Mouse (Mus musculus) ovary, adult 18-20 months (tissue): ENCODE results near the gene Htra2.

Experiments used
- DNase-seq: peaks from one replicate; pipeline ENCODE4 v3.0.0; 2022; ENCODE audit warnings: low spot score, mixed read lengths

Gene Htra2

DNA sequence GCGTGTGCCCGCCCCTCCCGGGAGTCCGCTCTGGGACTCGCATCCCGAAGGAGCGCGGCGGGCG is 15.0 kb upstream of the Htra2 start, which contains the start of gene Tlx2:
TSS of gene Tlx2 (minus strand) at position 47 of the 64 bp plus-strand sequence.
- no peak for DNase-seq

DNA sequence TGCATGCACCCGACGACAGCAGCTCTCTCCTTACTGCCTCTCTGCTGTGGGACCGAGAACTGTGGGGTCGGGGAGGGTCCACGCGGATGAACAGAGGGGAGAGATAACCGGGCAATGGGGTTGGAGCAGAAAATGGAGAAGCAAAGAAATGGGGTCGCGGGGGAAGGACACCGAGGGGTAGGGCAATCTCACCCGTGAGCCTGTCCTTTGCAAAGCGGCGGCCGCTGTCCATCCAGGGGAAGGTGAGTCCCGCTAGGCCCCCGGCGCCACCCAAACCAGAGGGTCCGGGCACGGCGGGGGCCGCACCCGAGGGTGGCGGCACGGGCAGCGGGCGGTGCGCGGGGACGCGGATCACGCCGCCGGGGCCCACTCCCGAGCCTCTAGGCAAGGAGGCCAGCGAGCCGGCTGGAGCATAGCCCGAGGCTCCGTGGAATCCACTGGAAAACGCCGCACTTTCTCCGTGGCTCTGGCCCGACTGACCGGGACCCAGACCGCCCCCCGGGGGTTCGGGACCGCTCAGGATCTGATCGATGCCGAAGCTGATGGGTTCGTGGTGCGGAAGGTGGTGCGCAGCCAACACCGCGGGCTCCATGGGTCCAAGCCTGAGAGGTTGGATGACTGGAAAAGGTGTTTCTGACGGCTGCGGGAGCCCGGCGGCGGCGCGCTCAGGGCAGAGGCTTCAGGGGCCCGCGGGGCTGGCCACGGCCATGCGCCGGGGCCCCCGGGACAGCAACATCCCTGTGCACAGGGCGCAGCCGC is 14.6 kb upstream of the Htra2 start:
- no peak for DNase-seq

DNA sequence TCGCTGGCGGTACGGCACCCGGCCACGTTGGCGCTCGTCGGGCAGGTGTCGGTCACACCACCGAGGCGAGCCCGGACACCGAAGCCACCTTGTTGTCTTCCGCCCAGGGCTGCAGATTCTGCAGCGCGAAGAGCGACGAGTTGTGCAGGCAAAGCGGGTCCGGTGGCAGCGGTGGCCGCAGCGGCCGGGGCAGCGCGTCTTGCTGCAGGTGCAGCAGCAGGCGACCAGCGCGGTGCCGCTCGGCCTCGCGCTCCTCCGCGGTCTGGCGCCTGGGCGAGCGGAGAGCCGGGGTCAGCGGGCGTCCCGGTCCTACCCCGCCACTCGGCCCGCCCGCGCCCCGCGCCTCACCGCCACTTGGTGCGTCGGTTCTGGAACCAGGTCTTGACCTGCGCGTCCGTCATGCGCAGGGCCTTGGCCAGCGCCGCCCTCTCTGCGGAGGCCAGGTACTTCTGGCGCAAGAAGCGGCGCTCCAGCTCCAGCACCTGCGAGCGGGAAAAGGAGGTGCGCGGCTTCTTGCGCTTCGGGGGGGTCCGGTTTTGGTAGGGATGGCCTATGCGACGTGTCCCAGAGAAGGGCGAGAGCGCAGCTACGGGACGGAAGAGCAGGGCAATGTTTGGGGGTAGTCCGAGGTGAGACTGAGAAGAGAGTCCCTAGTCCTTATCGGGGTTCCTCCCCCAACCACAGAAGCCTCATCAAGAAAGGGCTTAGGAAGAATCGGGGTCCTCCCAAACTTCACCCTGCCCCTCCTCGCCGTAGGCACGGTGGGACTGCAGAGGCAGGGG is 13.8 kb upstream of the Htra2 start:
- DNase-seq = no peak

- DNase-seq = no peak
Observed at GRCm38 (mm10) chr6:83068221-83068620, 13.1 kb upstream of the Htra2 start.

DNA sequence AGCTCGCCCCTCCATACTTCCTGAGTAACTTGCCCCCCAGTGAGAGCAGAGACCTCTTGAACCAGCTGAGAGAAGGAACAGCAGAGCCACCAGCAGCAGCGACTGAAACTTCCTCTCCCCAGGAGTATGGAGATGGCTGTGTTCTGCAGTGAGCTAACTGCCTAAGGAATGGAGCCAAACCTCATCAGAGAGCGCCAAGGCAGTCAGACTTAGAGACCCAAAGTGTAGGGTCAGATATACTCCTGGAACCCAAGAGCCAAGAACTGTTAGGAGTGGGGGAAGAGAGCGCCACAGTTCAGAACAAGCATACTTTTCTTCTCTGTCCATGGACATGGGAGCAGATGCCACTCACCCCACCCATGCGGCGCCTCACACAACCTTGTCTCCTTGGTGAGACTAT is 11.4 kb upstream of the Htra2 start:
- DNase-seq = no peak

DNA sequence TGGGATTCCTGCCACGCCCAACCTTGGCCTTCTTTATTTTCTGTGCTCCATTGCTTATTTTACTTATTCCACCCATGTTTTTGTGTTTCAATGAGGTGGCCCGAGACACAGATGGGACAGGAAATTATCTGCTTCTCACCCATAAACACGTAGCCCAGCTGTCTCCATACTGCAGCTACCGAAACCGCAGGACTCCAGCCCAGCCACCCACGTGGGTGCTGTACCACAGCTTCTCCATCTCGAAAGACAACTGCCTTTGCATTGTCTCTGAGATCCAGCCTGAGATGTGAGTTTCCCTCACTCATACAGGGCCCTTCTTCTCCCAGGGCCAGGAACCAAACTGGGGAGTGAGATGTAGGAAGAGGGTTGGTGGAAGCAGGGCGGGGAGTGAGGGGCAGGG is 10.9 kb upstream of the Htra2 start:
- DNase-seq = no peak

DNA sequence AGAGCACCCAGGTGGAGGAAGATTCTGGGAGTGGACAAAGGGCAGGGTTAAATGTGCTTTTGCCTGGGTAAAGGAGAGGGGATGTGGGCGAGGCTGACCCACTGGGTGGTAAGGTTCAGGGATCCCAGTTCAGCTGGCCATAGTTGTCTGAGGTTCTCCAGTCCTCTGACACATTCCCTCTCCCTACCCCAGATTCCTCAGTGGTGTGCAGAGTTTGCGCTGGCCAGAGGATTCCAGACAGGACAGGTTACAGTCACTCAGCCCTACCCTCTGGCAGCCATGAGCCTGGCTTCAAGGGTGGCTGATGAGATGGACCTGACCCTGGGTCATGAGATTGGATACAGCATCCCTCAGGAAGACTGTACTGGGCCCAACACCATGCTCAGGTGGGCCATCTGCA is 3.7 kb upstream of the Htra2 start:
- no peak for DNase-seq

DNA sequence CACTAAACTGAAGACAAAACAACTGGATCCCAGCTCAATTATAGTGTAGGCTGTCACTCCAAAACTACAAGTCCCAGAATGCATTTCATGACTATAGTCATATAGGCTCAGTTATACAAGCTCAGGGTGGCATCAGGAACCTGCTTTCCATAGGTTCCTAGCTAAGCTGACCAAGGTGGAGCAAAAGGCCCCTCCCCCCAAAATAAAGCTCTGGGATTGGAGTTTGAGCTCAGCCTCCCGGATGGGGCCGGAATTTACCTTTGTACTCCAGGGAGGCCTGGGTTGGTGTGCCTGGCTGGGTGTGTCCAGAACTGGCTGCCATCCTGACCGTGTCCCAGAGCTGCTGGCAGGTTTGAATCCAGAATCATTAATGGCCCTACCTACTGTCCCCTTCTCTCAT is 2.7 kb upstream of the Htra2 start, which contains the start of gene Dqx1:
TSS of gene Dqx1 (plus strand) at position 55 of the 400 bp plus-strand sequence.
- no peak for DNase-seq

DNA sequence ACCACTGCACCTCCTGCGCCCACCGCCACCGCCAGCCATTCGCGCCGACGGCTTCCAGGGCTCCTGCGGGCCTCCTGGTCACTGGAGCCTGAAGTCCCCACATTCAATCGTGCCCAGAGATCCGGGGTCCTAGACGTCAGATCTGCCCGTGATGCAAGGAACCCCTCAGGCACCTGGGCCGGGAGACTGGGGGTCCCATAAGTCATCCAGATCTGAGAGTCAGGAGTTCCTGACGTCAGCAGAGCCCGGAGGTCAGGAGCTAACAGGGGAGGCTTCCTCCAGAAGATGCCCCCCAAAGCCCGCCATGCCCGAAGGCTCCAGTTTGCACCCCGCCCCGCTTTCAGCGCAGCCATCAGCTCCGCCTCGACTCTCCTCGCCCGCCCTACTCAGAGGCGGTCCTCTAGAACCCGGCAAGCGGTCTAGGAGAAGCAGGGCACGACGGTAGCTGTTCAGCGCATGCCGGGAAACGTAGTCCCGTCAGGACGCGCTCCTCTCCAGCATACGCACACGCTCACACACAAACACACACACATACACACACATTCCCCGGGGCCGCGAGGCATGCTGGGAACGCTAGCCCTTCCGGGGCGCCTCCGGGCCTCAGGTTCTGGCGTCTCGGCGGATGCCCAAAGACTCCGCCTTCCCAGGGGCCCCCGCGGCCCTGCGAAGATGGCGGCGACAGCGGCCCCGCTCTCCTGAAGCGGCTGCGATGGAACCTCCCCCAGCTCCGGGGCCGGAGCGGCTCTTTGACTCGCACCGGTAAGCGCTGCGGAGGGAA is 810 bp downstream of the Htra2 start, which contains the start of gene Aup1:
TSS of gene Aup1 (plus strand) at position 448 of the 778 bp plus-strand sequence.
- peak; percentile 97 for DNase-seq

- no peak for DNase-seq
Observed at GRCm38 (mm10) chr6:83053136-83053960, 1.7 kb downstream of the Htra2 start.

- no peak for DNase-seq
Observed at GRCm38 (mm10) chr6:83049367-83049766, 5.7 kb downstream of the Htra2 start.

GRCm38 (mm10) chr6:83044742-83045141 is 10.3 kb downstream of the Htra2 start:
- DNase-seq = no peak

- DNase-seq = no peak
Observed at GRCm38 (mm10) chr6:83043993-83044392, 11.1 kb downstream of the Htra2 start.

GRCm38 (mm10) chr6:83043561-83043960 is 11.5 kb downstream of the Htra2 start:
- no peak for DNase-seq

DNA sequence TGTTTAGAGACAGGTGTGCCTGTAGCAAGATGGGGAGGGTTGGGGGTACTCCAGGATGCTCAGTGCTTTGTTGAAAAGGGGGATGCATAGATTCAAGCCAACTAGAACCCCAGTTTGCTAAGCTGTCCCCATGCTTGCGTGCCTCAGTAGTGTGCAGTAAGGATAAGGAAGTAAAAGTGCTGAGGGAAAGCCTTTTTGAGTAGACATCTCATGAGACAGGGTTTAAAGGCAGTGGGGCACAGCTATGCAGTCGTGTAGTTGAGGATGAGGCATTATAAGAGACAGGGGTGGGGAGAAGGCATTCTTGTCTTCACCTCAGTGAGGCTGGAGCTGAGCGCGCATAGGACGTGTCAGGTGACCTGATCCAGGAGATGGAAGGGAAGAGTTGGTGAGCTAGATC is 14.5 kb downstream of the Htra2 start:
- DNase-seq = no peak

GRCm38 (mm10) chr6:83038496-83039012 is 16.5 kb downstream of the Htra2 start:
- peak; percentile 78 for DNase-seq

DNA sequence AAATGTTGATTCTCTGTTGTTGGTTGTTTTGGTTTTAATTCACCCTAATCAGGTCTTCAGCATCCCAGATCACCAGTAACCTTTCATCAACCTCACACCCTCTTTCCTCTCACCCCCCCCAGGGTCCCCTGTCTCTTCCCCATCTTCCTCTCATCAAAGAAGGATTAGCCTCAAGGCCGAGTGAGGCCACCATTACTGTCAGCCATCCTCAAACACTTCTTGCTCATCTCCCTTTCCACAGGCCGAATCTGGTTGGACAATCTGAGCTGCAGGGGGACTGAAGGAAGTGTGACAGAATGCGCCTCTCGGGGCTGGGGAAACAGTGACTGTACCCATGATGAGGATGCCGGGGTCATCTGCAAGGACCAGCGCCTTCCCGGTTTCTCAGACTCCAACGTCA is 17.9 kb downstream of the Htra2 start:
- no peak for DNase-seq

DNA sequence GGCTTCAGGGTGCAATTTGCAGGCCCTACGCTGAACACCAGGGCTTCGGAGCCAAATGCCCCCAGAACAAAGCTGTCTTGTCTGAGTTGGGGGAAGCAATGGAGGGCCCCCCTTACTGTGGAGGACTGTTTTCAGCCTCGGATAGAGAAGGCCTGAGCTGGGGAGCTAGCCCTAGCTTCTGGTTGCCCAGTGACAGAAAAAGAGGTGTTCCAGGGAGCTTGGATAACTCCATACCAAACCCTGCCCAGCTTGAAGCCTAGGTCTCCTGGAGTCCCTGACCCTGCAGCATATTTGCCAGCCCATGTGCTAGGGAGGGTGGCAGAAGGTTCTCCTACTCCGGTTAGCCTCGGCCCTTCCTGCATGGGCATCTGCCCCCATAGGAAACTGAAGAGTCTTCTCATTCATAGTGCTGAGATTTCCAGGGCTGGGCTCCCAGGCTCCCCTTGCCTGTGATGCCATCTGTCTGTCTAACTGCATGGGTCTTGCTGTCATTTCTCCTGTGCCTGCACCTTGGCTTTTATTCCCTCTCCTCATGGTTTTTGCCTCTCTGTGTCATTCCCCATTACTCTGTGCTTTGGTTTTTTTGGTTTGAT is 20.5 kb downstream of the Htra2 start:
- no peak for DNase-seq

- peak; percentile 75 for DNase-seq
Observed at GRCm38 (mm10) chr6:83033249-83034185, 21.6 kb downstream of the Htra2 start, which contains the start of the genes Dok1 and Loxl3. Gene Dok1 (minus strand): TSS chr6:83033471. Gene Loxl3 (plus strand): TSS chr6:83034173.

DNA sequence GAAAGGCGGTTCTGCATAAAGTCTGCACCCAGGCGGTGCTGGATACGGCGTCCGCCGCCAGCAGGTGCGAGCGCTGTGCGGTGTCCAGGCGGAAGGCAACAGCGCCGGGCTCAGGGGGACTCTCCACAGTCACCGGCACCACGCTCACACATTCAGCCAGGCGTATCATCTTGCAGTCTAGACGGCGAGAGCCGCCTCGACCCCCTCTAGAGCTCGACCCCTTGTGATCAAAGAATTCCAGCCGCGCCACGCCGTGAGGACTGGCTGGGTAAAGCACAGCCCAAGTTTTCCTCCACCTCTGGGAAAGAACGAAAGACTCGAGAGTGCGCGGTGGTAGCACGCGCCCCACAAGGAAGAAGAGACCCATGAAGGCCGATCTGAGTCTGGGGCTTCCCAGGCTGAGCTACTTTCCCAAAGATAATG is 22.3 kb downstream of the Htra2 start:
- DNase-seq = no peak
